Mouse (Mus musculus): ENCODE results near the gene C1qtnf2. TPM values are rescaled to one million over a fixed set of nuclear protein-coding genes. Genes with fewer than 3 reads are reported as not detected.

The C1qtnf2 gene
- polyA plus RNA-seq, 1 experiment from 2014 or later = 3.9 TPM

Other genes with a start within 250 kb of the C1qtnf2 start
- gene Pttg1, start 48.0 kb upstream of the C1qtnf2 start, polyA plus RNA-seq (2015; fragmentation: Nextera tagmentation; extraction: Ambion mirVana) = 51.2 and 54.7 TPM in 2 replicates
- 73.6 and 75.6 TPM in 2 replicates for gene Slu7, start 40.5 kb upstream of the C1qtnf2 start, polyA plus RNA-seq (2015; fragmentation: Nextera tagmentation; extraction: Ambion mirVana)
- 20.9 and 24.2 TPM in 2 replicates for gene Ccnjl, start 54.5 kb downstream of the C1qtnf2 start, polyA plus RNA-seq (2015; fragmentation: Nextera tagmentation; extraction: Ambion mirVana)
- gene 4933415A04Rik, start 112.8 kb downstream of the C1qtnf2 start, polyA plus RNA-seq (2015; fragmentation: Nextera tagmentation; extraction: Ambion mirVana) = 6.6 and 7.2 TPM in 2 replicates
- not detected in 2 replicates for gene Fabp6, start 127.3 kb downstream of the C1qtnf2 start, polyA plus RNA-seq (2015; fragmentation: Nextera tagmentation; extraction: Ambion mirVana)
- gene Pwwp2a, start 207.7 kb downstream of the C1qtnf2 start, polyA plus RNA-seq (2015; fragmentation: Nextera tagmentation; extraction: Ambion mirVana) = 30.1 and 36.3 TPM in 2 replicates

Data from midbrain, embryonic 13.5 days (tissue).